Mouse (Mus musculus): ENCODE measurements around the gene Usb1.

Usb1 gene

DNA sequence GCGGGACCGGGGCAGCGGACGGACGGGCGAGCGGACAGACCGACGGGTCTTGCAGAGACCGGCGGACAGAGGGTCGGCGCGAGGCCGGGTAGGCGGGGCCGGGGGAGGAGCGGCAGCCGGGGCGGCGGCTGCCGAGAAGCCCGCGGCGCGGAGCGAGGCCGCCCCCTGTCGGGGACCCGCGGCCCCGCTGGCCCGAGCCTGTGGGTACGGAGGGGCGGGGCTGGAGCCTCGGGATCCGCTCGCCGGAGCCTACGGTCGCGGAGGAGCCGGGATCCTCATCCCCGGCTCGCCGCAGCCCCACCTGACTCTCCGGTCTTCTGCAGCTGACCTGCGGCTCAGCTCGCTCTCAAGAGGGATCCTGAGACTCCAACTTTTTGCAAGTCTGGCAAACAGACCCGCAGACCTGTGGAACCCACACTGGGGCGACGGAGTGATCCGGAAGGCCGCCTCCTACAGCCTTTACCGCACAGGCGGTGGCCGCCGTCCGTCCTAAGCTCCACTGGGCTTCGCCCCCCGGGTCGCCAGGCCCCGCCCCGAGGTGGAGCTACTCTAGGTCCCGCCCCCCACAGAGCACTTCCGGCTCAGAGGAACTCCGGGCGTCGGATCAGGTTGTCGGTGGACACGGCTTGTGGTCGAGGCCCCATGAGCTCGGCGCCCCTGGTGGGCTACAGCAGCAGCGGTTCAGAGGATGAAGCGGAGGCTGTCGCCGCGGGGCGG lies at the start of gene Usb1, which contains the start of gene Zfp319:
Gene Usb1, plus strand, starts transcription at position 565 of the 717 bp plus-strand sequence.
Gene Zfp319, minus strand, starts transcription at position 231 of the 717 bp plus-strand sequence.
- 1% methylated on average over 75 of the region's 80 CpGs for WGBS

DNA sequence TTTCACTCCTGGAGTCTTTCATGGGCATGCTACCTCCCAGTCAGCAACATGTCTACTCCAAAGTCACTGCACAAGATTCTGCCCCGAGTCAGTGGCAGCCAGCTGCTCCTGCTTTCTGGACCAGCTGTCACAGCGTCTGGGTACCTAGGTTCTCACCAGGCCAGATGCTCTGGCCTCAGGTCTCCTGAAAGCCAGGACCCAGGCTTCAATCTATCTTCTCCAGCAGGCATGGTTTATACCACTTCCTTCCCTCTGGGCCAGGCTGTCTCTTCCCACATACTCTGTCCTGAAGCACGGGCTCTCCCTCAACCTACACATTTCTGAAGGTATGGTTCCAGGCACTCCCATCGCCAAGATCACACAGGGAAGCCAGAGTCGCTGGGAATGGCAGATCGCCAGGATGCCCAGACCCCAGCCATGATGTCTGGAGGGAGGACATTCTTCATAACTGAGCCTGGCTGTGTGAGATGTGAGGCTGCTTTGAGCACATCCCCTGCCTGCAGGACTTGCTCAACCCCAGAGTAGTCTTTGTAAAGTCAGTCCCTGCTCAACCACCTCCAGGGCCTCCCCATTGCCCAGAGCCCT lies 42.9 kb upstream of the Usb1 start:
- 54% methylated on average over 6 of the region's 6 CpGs for WGBS

DNA sequence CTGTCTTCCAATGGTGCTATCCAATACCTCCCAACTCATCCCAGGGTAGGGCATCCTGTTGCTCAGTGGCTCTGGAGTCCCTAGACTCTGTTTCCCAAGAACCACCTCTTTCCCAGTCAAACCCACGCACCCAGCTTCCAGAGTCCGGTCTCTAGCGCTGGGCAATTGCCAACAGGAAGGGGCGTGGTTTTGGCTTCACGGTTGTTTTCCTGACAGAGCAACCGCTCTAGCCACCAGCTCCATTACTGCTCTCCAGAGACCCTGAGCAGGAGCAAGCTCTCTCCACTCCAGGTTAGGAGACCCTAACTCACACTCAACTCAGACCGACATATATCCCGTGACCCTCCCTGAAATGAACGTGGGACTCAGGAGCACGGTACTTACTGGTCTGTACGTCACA lies 38.9 kb upstream of the Usb1 start:
- WGBS = 60% methylated on average over 11 of the region's 11 CpGs

DNA sequence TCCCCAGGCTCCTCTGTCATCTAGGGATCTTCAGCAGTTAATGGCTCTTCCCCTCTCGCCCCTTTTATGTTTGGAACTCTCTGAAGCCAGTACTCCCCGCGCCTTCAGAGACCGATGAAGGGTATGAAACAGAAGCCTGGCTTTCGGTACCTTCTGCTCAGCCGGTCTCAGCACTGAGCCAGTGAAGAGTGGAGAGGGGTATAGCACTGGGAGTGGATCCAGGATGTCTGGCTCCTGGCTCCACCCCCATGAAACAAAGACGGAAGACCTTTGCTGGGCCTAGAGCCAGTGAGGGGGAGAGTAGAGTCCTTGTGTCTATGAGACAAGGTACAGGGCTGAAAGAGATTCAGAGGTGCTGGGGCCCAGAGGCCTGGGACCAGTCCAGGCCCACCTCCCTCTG lies 38.2 kb upstream of the Usb1 start:
- 48% methylated on average over 7 of the region's 7 CpGs for WGBS

DNA sequence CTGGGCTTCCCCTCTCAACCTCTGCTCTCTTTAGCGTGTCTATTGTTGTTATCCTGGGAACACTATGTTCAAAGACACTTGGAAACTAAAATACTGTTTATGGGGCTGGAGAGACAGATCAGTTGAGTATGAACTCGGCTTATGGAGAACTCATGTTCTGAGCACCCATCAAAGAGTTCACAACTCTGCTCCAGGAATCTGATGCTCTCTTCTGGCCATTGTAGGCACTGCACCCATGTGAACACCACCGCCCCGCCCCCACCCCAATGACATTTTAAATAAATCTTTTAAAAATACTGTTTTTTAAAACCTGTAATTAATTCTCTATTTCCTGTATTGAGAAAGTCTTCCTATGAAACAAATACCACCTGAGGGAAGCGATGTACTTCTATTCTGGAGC lies 29.7 kb upstream of the Usb1 start:
- 31% methylated on average over 5 of the region's 5 CpGs for WGBS

DNA sequence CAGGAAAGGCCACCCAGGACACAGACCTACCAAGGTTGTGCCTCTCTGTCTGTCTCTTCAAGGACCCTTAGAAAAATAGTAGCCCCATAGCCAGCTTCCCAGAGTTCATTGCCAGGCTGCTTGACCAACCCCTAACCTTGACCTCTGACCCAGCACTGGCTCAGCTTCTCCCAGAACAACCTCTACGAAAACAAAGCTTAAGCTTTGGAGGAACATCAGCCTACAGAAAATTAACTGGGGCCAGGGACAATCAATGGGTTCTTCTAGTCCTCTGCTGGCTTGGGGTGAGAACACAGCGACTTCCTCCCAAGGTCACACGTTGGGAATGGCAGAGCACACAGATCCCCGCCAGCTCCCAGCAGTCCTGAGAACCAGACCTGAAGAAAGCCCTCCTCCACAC lies 26.6 kb upstream of the Usb1 start:
- 89% methylated on average over 4 of the region's 4 CpGs for WGBS

DNA sequence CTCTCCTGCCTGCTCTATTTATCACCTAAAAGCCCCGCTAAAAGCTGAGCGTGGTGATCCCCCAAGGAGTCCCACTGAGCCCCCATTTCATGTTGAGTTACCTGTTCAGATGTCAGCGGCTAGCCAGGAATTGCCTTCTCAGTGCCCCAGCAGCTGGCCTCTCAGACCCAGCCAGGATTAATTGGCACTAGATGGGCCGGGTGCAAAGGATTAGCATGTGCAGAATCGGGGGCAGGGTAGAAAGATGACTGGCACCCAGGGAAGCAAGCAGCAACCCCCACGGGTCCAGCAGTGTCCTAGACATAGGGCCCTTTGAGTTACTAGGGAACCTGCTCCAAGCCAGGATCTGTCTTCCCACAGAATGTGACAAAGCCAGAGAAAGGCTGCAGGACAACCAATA lies 25.7 kb upstream of the Usb1 start, which contains the start of gene Cngb1:
Gene Cngb1, minus strand, starts transcription at position 155 of the 400 bp plus-strand sequence.
- 70% methylated on average over 6 of the region's 6 CpGs for WGBS

DNA sequence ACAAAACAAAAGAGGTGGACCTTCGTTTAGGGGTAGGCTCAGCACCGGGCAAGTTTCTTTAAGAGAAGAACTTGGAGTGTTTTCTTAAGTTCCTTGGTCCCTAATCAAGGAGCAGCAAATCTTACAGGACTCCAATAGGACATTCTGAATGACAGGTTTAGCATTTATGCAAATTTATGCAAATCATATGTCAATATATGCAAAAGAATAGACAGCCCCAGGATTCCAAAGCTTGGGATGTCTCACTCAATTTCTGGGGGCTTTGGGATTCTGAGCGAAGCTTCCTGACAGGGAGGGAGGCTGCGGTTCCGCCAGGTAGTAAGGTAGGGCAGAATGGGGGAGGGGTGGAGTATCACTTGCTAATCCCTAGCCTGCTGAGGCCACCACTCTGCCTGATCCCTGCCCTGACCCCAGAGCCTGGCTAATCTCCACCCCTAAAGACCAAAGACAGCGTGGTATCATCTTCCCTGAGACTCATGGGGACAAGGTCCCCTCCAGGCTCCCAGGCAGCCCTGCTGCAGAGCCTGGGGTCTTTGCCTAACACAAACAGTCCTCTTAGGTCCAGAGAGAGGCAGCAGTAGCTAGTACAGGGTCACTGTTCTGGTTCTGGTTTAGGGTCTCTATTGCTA lies 21.6 kb upstream of the Usb1 start, which contains the start of gene Tepp:
Gene Tepp, plus strand, starts transcription at position 225 of the 629 bp plus-strand sequence.
- WGBS = 56% methylated on average over 6 of the region's 6 CpGs

DNA sequence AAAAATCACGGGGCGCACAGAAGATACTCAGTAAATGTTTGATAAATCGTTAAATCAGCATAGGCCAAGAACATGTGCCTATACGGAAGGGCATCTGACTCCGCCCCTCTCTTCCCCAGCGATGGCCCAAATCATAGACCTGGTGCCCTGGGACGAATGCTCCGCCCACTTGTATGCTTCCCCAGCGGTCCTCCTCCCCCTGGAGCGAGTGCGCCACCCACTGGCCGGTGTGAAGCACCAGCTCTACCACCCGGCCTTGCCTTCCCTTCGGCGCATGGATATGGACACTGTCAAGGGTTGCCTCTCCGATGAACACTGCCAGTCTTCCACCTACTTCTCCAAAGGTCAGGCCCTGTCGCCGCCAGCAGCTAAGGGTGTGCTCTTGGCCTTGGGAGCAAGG lies 19.2 kb upstream of the Usb1 start:
- 68% methylated on average over 18 of the region's 18 CpGs for WGBS

DNA sequence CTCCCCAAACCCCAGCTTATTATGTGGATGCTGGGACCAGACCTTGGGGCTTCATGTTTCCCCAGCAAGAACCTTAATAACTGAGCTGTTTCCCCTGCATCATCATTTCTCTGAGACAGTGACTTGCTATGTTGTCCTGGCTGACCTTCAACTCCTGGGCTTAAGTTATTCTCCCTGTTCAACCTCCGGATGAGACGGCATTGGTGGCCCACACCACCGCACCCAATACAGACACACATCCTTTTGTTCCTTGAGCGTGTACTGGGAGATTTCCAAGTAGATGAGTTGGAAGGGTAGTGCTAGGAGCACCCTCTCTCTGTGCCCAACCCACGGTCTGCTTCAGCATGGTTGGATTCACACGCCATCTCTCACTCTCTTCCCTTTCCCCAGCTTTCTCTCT lies 18.2 kb upstream of the Usb1 start:
- 61% methylated on average over 6 of the region's 6 CpGs for WGBS

DNA sequence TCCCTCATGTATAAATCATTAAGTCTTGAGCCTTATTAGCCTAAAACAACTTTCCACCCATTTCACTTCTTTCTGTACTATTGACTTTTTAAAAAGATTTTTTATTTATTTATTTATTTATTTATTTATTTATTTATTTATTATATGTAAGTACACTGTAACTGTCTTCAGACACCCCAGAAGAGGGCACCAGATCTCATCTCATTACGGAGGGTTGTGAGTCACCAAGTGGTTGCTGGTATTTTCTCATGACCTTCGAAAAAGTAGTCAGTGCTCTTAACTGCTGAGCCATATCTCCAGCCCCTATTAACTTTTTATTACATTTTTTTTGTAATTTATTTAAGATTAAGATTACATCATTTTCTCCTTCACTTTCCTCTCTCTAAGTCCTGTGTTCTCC lies 17.4 kb upstream of the Usb1 start:
- WGBS = 67% methylated on average over 2 of the region's 2 CpGs

DNA sequence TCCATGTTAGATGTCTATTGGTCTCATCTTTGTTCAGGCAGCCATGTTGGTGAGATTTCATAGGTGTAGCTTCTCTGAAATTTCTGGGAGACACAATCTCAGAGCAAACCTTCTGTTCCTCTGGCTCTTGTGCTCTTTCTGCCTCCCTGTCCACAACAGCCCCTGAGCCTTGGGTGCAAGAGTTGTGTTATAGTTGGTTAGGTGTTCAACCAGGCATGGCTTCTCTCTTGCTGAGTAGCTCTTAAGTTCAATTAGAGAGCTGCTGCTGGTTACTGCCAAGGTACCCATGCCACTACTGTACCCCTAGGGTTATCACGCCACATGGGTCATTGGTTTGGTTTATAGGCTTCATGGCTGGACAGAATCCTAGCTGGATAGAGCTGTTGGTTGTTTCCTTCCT lies 16.7 kb upstream of the Usb1 start:
- WGBS = 100% methylated on average over 1 of the region's 1 CpGs

DNA sequence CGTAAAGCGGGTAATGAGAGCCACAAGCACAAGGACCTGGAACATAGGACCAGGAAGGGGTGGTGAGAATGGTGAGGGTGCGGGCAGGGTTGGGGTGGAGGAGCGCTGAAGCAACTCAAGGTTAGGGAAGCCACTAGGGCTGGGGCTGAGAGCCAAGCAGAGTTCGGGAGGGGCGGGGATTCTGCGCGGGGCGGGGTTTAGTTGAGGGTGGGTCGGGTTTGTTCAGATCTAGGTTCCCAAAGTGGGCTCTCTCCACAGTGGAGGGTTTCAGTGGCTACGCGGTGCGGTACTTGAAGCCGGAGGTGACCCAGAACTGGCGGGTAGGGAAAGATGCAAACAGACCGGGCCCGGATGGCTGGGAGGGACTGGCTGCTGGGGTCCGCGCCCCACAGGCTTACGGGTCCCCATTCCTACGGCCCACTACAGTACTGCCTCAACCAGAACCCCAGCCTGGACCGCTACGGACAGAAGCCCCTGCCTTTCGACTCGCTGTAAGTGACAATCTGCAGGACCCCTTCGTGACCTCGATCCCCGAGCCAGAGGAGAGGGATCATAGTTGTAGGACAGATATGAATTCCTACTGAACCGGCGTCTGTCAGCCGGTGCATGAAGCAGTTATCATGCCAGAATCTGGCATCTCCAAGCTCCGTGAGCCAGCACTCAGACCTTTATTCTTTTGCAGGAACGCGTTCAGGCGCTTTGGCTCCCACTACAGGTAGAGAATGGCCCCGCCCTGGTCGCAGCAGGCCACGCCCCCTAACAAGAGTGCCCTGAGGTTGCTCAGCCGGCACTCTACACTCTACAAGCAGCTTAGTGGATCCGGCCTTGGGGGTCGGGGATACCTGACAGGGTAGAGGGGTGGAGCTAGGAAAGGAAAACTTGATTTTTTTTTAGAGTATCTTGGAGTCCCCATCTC lies 11.6 kb upstream of the Usb1 start:
- 8% methylated on average over 41 of the region's 41 CpGs for whole genome bisulfite sequencing

DNA sequence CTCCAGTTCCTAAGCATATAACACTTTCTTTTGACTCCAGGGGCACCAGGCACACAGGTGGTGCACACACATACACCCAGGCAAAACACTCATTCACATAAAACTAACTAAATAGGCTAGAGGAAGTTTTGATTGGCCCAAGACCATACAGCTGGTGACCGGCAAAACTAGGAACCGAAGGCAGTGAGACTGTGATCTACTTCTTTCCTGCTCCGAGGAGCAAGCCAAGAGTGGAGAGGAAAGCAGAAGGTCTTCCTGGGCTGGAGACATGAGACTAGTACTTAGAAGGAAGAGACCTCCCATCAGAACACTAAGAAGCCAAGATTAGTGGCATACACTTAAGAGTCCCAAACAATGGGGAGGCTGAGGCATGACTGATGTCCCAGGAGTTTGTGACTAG lies 8.9 kb upstream of the Usb1 start:
- 70% methylated on average over 3 of the region's 3 CpGs for WGBS

DNA sequence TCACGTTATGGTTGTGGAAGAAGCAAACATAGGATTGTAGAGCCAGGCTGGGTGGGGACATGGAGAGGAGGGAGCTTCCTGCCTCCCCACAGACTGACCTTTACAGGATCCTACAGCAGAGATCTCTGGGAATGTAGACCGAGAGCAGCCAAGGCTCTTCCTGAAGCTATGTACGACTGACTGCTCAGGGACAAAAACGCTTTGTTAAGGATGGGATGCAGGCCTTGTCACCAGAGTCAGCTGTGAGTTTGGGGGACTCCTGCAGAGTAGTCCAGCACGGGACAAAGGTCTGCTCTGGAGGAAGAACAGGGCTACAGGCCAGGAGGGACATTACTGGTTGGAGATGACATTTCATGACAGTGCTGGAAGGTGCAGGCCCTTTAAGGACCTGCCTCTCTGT lies 7.4 kb upstream of the Usb1 start:
- WGBS = 42% methylated on average over 5 of the region's 5 CpGs

DNA sequence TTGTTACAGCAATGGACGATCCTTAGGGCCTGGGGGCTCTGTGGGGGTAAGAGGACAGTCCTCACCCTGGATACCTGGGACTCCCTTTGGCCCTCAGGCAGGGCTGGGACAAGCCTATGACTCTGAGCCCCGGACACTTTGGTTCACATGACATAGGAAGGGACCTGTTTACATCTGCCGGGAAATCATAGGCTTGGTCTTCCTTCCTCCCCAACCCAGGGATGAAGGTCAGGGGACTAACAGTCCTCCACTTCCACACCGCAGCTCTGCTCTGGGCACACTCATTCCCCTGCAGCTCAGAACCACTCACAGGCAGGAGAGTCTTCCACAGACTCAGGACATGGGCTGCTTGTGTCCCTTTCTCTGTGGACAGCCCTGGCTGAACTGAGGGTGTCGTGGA lies 5.3 kb upstream of the Usb1 start:
- 80% methylated on average over 5 of the region's 5 CpGs for WGBS

DNA sequence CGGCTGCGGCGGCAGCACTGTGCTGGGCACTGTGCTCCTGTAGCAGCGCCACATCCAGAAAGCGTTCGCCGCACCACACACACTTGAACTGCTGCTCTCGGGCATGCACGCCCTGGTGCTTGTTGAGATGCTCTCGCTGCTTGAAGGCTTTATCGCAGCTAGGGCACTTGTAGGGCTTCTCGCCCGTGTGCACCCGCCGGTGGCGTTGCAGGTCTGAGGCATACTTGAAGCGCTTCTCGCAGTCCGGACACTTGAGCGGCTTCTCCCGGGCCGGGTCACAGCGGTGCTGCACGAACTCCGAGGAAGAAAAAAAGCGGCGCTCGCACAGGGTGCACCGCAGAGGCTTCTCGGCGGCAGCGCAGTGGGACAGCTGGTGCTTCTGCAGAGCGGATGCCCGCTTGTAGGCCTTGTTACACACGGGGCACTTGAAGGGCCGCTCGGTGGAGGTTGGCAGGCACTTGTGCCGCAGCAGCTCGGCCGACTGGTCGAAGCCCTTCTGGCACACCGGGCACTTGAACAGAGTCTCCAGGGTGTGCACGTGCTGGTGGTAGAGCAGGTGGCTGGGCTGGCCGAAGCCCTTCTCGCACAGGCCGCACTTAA lies 4.1 kb upstream of the Usb1 start:
- WGBS = 88% methylated on average over 46 of the region's 46 CpGs

DNA sequence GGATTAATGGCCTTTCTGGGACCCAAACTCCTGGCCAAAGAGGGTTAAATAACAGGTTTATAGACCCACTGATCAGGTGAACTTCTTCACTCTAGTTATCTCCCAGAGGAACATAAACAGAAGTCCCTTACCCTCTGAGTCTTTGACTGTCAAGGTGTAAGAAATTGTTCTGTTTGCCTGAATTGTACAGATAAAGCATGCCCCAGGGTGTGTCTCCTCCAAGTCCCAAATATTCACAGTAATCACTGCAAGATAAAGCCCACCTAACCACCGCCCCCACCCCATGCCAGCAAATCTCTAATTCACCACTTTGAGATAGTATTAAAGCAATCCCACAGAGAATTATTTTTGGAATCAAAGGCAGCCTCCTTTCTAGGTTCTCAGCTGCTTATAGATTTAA lies 1.7 kb upstream of the Usb1 start:
- WGBS = 59% methylated on average over 1 of the region's 1 CpGs

DNA sequence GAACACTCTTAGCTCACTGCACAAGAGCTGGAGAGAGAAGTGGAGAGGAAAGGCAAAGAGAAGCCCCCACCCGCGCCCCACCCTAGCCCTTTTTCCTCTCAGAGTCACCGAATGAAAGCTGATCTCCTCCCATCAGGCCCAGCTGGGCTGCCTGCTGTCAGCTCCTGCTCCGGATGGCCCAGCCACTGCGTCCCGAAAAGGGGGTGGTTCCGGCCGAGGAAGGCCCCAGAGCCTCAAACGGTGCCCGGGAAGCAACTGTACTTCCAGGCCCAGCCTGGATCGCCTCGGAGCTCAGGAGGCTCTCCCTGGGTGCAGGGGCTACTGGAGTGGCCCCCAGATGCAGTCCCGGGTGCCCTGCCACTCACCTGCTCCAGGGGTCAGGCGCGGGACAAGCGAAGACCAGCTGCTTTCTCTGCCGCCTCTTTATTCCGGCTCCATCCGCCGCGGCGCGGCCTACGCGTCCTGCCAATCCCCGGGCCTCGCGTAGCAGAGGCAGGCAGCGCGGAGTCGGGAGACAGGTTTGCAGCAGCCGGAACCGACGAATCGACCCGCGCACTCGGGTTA lies 846 bp upstream of the Usb1 start:
- WGBS = under 1% methylated on average over 38 of the region's 38 CpGs

DNA sequence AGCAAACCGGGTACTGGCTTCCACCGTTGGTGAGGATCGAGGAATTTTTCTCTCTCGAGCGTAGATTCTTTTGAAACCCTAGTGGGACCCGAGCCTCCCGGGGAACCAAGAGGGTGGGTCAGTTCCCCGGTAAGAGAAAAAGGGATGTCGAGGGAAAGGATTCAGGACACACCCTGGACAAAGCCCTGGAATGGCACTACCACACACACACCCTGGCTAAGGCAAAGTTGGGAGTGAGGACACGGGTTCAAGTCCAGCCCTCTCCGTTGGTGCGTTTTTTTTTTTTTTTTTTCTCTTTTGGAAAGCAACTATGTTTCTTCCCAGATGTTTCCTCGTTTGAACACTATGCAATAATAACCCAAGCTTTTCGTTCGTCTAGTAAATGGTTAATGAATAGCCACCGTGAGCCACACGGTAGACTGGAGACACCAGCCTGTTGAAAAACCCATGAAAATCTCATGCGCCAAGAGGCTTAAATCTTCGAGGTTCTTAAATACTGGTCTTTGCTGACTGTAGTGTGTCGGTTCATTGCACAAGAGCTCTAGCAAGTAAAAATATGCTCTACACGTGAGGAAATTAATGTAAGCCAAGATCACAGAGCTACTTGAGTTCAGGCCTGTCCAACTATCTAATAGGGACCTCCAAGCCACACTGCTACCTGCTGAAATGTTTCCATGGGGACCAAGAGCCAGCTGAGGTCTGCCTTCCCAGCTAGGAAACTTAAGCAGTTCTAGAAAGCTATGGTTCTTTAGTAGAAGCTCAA lies 534 bp downstream of the Usb1 start:
- WGBS = 16% methylated on average over 21 of the region's 21 CpGs
